Mouse (Mus musculus) bone marrow macrophage, adult 2 months (primary cell): ENCODE measurements around the gene Flii.

Source experiments
- CTCF ChIP-seq: IDR thresholded peaks from 2 replicates; pipeline ENCODE4 v1.5.1; 2012; ENCODE audit warnings: low read depth, mild to moderate bottlenecking, low read length, moderate library complexity
- POLR2A ChIP-seq: IDR thresholded peaks from 2 replicates; pipeline ENCODE4 v1.6.1; 2012; ENCODE audit warnings: mild to moderate bottlenecking, low read depth, low read length, borderline replicate concordance

DNA sequence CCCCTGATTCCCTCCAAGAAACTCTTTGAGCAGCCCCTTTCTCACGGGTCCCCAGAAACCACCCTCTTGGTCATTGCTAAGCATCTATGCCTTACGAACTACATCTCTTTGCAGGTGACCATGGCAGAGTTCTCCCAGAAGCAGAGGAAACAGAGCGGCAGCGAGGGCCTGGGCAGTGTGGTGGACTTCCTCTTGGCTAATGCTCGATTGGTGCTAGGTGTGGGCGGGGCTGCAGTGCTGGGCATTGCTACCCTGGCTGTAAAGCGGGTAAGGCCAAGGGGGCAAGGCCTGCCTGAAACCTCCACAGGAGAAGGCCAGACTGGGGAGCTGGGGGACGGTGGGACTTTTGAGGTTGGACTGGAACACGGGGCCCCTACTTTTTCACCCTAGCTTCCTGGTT, 3.1 kb upstream of the Flii start:
- TF ChIP-seq CTCF = no peak
- TF ChIP-seq POLR2A = no peak
